Mouse (Mus musculus) bone marrow macrophage, adult 2 months (primary cell): ENCODE results near the gene Gm14085.

ENCODE experiments used
- CTCF ChIP-seq: IDR thresholded peaks from 2 replicates; pipeline ENCODE4 v1.5.1; 2012; ENCODE audit warnings: low read depth, mild to moderate bottlenecking, low read length, moderate library complexity
- POLR2A ChIP-seq: IDR thresholded peaks from 2 replicates; pipeline ENCODE4 v1.6.1; 2012; ENCODE audit warnings: mild to moderate bottlenecking, low read depth, low read length, borderline replicate concordance

GRCm38 (mm10) chr2:122531290-122531689, 46.5 kb downstream of the Gm14085 start:
- TF ChIP-seq CTCF (no peak), POLR2A (no peak)
